Mouse (Mus musculus) CH12.LX (cell line): ENCODE measurements at regions not wholly inside any gene's neighbourhood (a gene's known extent, or its start where the extent isn't known, plus 50 kb on each side); places are given as distances from the start of the nearest gene placed in this dataset.

Experiments
- DNase-seq: peaks from one replicate; pipeline ENCODE4 v3.0.0-alpha.2; 2013; ENCODE audit errors: extremely low read depth
- H3K27ac ChIP-seq: 2 replicates; pipeline ENCODE4 v1.5.1; 2012; ENCODE audit warnings: low read depth, mild to moderate bottlenecking, control low read depth, moderate library complexity; ENCODE audit not compliant: insufficient read depth
- H3K27me3 ChIP-seq: replicated peaks from 2 replicates; pipeline ENCODE3; 2012; ENCODE audit warnings: inconsistent platforms
- H3K36me3 ChIP-seq, 2 experiments: replicated peaks in 1 of 2; 2 replicates each; pipeline versions ENCODE3 to v1.6.1; 2012; ENCODE audit warnings: inconsistent platforms in 1 of 2, low read length in 1 of 2, mild to moderate bottlenecking in 1 of 2, mixed read lengths in 1 of 2, moderate library complexity in 1 of 2; ENCODE audit not compliant: control insufficient read depth in 1 of 2, insufficient read depth in 1 of 2
- H3K4me1 ChIP-seq, 2 experiments: 2 replicates each; pipeline ENCODE4 v1.6.1; 2012; ENCODE audit warnings: inconsistent platforms in 1 of 2, moderate library complexity in 1 of 2; ENCODE audit not compliant: insufficient read depth in 2 of 2, control insufficient read depth in 1 of 2
- H3K4me2 ChIP-seq: 2 replicates; pipeline ENCODE4 v1.6.1; 2012; ENCODE audit warnings: low read depth, mild to moderate bottlenecking, control low read depth; ENCODE audit not compliant: poor library complexity, insufficient read depth, severe bottlenecking
- H3K4me3 ChIP-seq, 3 experiments: fragments of 150-350 bp in 1 of 3; sonication (generic) in 1 of 3; replicated peaks in 1 of 3; 2 replicates each; pipeline versions ENCODE3 to v1.5.1; 2011 to 2012; ENCODE audit warnings: low read depth in 2 of 3, low read length in 2 of 3, mild to moderate bottlenecking in 2 of 3, moderate library complexity in 2 of 3, control low read depth in 1 of 3, improper control_type of control experiment in 1 of 3, inconsistent platforms in 1 of 3, mixed read lengths in 1 of 3; ENCODE audit not compliant: poor library complexity in 1 of 3
- H3K79me2 ChIP-seq: replicated peaks from 2 replicates; pipeline ENCODE4 v1.6.1; 2012; ENCODE audit warnings: mild to moderate bottlenecking, moderate library complexity; ENCODE audit not compliant: control insufficient read depth, poor library complexity, insufficient read depth, severe bottlenecking; ENCODE audit errors: extremely low read depth
- H3K9ac ChIP-seq: 2 replicates; pipeline ENCODE4 v1.6.1; 2012; ENCODE audit warnings: low read depth, mild to moderate bottlenecking, control low read depth, moderate library complexity; ENCODE audit not compliant: insufficient read depth
- H3K9me3 ChIP-seq: replicated peaks from 2 replicates; pipeline ENCODE3; 2012; ENCODE audit warnings: low read length, inconsistent platforms, mixed read lengths
- CHD1 ChIP-seq: IDR thresholded peaks from 2 replicates; pipeline ENCODE4 v1.6.1; 2012; ENCODE audit warnings: low read depth, low read length, improper control_type of control experiment, inconsistent platforms
- CHD2 ChIP-seq: IDR thresholded peaks from 2 replicates; pipeline ENCODE4 v1.6.1; 2011; ENCODE audit warnings: low read length, improper control_type of control experiment
- ELF1 ChIP-seq: IDR thresholded peaks from 2 replicates; pipeline ENCODE4 v1.6.1; 2014; ENCODE audit warnings: low read depth, mild to moderate bottlenecking, inconsistent platforms, low read length, improper control_type of control experiment
- EP300 ChIP-seq: IDR thresholded peaks from 2 replicates; pipeline ENCODE4 v1.6.1; 2011; ENCODE audit warnings: low read length, improper control_type of control experiment
- ETS1 ChIP-seq: conservative IDR thresholded peaks from 2 replicates; pipeline ENCODE4 v1.6.1; 2012; ENCODE audit warnings: low read depth, mild to moderate bottlenecking, inconsistent platforms, low read length, improper control_type of control experiment, moderate library complexity
- HCFC1 ChIP-seq: IDR thresholded peaks from 2 replicates; pipeline ENCODE4 v1.6.1; 2012; ENCODE audit warnings: low read depth, mild to moderate bottlenecking, inconsistent platforms, low read length, improper control_type of control experiment
- JUND ChIP-seq: conservative IDR thresholded peaks from 2 replicates; pipeline ENCODE4 v1.6.1; 2011; ENCODE audit warnings: low read depth, low read length, improper control_type of control experiment
- KAT2A ChIP-seq: IDR thresholded peaks from 2 replicates; pipeline ENCODE4 v1.6.1; 2012; ENCODE audit warnings: low read length, improper control_type of control experiment, inconsistent platforms; ENCODE audit not compliant: insufficient replicate concordance
- MAFK ChIP-seq: IDR thresholded peaks from 2 replicates; pipeline ENCODE4 v1.6.1; 2011; ENCODE audit warnings: low read length, improper control_type of control experiment; ENCODE audit not compliant: insufficient replicate concordance
- MAZ ChIP-seq: IDR thresholded peaks from 2 replicates; pipeline ENCODE4 v1.6.1; 2012; ENCODE audit warnings: low read depth, mild to moderate bottlenecking, inconsistent platforms, low read length, improper control_type of control experiment, moderate library complexity
- NELFE ChIP-seq: IDR thresholded peaks from 2 replicates; pipeline ENCODE4 v1.6.1; 2011; ENCODE audit warnings: low read depth, low read length, improper control_type of control experiment
- RAD21 ChIP-seq: IDR thresholded peaks from 2 replicates; pipeline ENCODE4 v1.6.1; 2011; ENCODE audit warnings: low read depth, mild to moderate bottlenecking, low read length, improper control_type of control experiment, moderate library complexity
- RCOR1 ChIP-seq: conservative IDR thresholded peaks from 2 replicates; pipeline ENCODE4 v1.6.1; 2012; ENCODE audit warnings: low read depth, mild to moderate bottlenecking, inconsistent platforms, low read length, improper control_type of control experiment
- SMC3 ChIP-seq: IDR thresholded peaks from 2 replicates; pipeline ENCODE4 v1.6.1; 2011; ENCODE audit warnings: low read depth, low read length, improper control_type of control experiment
- TCF12 ChIP-seq: IDR thresholded peaks from 2 replicates; pipeline ENCODE4 v1.6.1; 2014; ENCODE audit warnings: low read depth, mild to moderate bottlenecking, inconsistent platforms, low read length, improper control_type of control experiment
- USF2 ChIP-seq: conservative IDR thresholded peaks from 2 replicates; pipeline ENCODE4 v1.6.1; 2011; ENCODE audit warnings: low read depth, low read length, improper control_type of control experiment
- ZKSCAN1 ChIP-seq: IDR thresholded peaks from 2 replicates; pipeline ENCODE4 v1.6.1; 2012; ENCODE audit warnings: low read depth, inconsistent platforms, low read length, improper control_type of control experiment, borderline replicate concordance
- dilution Hi-C: fragments of 300-500 bp; cut with MboI; formaldehyde crosslinking; loops from 2 replicates; pipeline ENCODE4 v1.14.3; 2020; ENCODE audit warnings: low sequenced_read_pairs; ENCODE audit not compliant: extremely low pct_unique_long_range_greater_than_20kb, extremely low pct_ligation_motif_present
- in situ Hi-C: fragments of 300-500 bp; cut with MboI; formaldehyde crosslinking; loops from 3 replicates; pipeline ENCODE4 v1.14.3; 2019; ENCODE audit warnings: low sequenced_read_pairs, low pct_ligation_motif_present, low pct_unique_long_range_greater_than_20kb, mixed read lengths

DNA sequence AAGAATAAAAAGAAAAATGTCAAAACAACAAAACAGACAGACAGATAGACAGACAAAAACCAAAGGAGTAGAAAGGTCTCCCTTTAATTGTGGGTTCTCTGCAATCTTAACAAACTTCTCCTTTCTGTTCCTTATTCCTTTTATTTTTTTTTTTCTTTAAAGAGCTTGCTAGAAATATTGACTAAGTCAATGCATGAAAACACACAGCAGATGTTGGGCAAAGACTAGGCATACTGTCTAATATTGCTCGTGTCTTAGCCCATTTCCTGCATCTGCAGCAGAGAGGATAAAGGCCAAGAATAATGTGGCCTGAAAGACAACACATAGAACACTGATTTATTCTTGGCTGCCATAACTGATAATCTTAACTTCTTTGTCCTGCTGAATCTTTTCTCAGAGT lies 295.6 kb downstream of the Kctd12 start:
- Histone ChIP-seq H3K27me3 (no peaks in the 10 kb centered on the region), H3K9me3 (no peaks in the 10 kb centered on the region), H3K9ac (no peak overlapping the region), H3K36me3 (no peaks in the 10 kb centered on the region), H3K27ac (no peak overlapping the region), H3K4me1 (peaks cover 0 to 6% of the 10 kb centered on the region in 2 experiments; a peak in 2 of 4 replicates), H3K79me2 (no peaks in the 10 kb centered on the region), H3K4me3 (no peak overlapping the region), H3K4me2 (no peak overlapping the region)
- TF ChIP-seq ZKSCAN1 (no peak), USF2 (no peak), CHD1 (no peak), ELF1 (no peak), RAD21 (no peak), SMC3 (no peak), HCFC1 (no peak), CHD2 (no peak), MAFK (no peak), EP300 (no peak), TCF12 (no peak), NELFE (no peak), KAT2A (no peak)
- no peak for DNase-seq
- in situ Hi-C loops (no loop called here), dilution Hi-C loops (no loop called here)

DNA sequence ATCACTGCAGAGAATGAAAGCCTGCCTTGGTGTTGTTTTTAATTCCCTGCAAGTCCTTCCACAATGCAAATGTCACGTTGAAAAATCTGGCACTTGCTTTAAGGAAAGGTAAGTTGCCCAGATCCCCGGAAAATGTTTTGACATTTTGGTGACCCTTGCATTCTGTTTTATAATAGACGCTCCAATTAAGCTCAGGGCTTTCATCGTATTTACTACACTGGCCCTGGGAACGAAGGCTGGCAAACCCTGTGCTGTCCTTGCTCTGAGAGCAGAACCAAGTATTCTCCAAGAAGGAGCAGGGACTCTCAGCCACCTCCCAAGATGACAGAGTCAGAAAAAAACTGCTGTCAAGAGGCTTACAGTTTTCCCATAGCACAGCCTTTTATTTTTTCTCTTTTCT lies 305.9 kb downstream of the Kctd12 start:
- no peaks in the 10 kb centered on the region for H3K36me3 ChIP-seq
- TF ChIP-seq MAFK: no peak
- TF ChIP-seq, all 38 proteins: peak for 0
- Histone ChIP-seq H3K27ac (no peak overlapping the region), H3K4me3 (no peak overlapping the region), H3K9me3 (no peaks in the 10 kb centered on the region), H3K4me1 (no peaks in the 10 kb centered on the region), H3K4me2 (no peak overlapping the region), H3K9ac (no peak overlapping the region), H3K27me3 (no peaks in the 10 kb centered on the region), H3K79me2 (no peaks in the 10 kb centered on the region)
- dilution Hi-C loops (no loop called here), in situ Hi-C loops (no loop called here)
- DNase-seq: no peak

DNA sequence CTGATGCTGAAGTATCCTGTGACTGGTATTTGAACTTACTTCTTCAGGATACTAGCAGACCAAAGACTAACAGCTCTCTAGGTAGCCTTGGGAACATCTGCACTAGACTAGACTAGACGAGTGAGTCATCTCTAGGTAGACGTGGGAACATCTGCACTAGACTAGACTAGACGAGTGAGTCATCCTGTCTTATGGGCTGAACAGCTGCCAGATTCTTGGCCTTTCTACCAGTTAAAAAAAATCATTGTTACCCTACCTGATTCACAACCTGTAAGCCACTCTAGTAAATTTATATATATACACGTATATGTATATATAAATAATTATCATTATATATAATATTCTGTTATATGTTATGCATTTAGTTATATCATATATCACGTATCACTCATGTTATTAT lies 307.8 kb downstream of the Kctd12 start:
- no peaks in the 10 kb centered on the region for H3K79me2 ChIP-seq
- H3K27ac ChIP-seq: no peak overlapping the region
- no peak overlapping the region for H3K4me2 ChIP-seq
- peak; percentile 23 for DNase-seq
- H3K9me3 ChIP-seq: no peaks in the 10 kb centered on the region
- H3K4me1 ChIP-seq: no peaks in the 10 kb centered on the region
- dilution Hi-C loops (no loop called here), in situ Hi-C loops (no loop called here)
- no peaks in the 10 kb centered on the region for H3K36me3 ChIP-seq
- no peaks in the 10 kb centered on the region for H3K27me3 ChIP-seq
- H3K4me3 ChIP-seq: no peak overlapping the region
- no peak overlapping the region for H3K9ac ChIP-seq
- TF ChIP-seq TCF12: no peak
- TF ChIP-seq ETS1: no peak
- no peak for TF ChIP-seq MAZ
- TF ChIP-seq EP300: no peak
- TF ChIP-seq RCOR1: no peak
- TF ChIP-seq JUND: peak; percentile 35; the same call in 1 of the 2 replicates
